ENCODE assay signal across 15 mouse cellular contexts in genomic region chr13:30168803-30169202, GRCm38 (mm10).
"Had no signal": no experiment of that assay in that cellular context is flagged by ENCODE, and none has a peak within 500 bp of the region (broad histone marks: within the 10 kb centered on the region; RNA-seq: fewer than 3 reads in every experiment).

No protein-coding gene starts in this region.

- H3K9ac ChIP-seq: lung, embryonic 14.5 days; midbrain, embryonic 12.5 days; neural tube, embryonic 12.5 days; stomach, embryonic 15.5 days had no signal

- H3K27me3 ChIP-seq: midbrain, embryonic 12.5 days; neural tube, embryonic 12.5 days; stomach, embryonic 15.5 days had no signal

- H3K4me3 ChIP-seq: midbrain, embryonic 10.5 days; midbrain, embryonic 12.5 days; myocyte; neural tube, embryonic 12.5 days; stomach, embryonic 15.5 days had no signal

- DNase-seq: lung, adult 18-20 months; lung, embryonic 14.5 days; lung, postnatal 10 days; lung, postnatal 4 days; midbrain, embryonic 14.5 days; right cerebral cortex, postnatal 14 days; thymus, adult 2 months; thymus, postnatal 25 days; thymus, postnatal 4 days had no signal

- ATAC-seq: midbrain, embryonic 16.5 days had no signal

- H3K36me3 ChIP-seq: midbrain, embryonic 10.5 days; midbrain, embryonic 12.5 days; neural tube, embryonic 12.5 days; stomach, embryonic 15.5 days had no signal

- H3K4me2 ChIP-seq: lung, embryonic 14.5 days; midbrain, embryonic 12.5 days; neural tube, embryonic 12.5 days; stomach, embryonic 15.5 days had no signal

- H3K4me1 ChIP-seq: midbrain, embryonic 10.5 days; midbrain, embryonic 12.5 days; neural tube, embryonic 12.5 days; stomach, embryonic 15.5 days had no signal

- H3K9me3 ChIP-seq: midbrain, embryonic 10.5 days; midbrain, embryonic 12.5 days; neural tube, embryonic 12.5 days; stomach, embryonic 15.5 days had no signal

- H3K27ac ChIP-seq: midbrain, embryonic 10.5 days; midbrain, embryonic 12.5 days; neural tube, embryonic 12.5 days; stomach, embryonic 15.5 days had no signal
